Mouse (Mus musculus) left cerebral cortex, adult 11 months (tissue): ENCODE results near the gene Abtb2.

ENCODE experiments used
- DNase-seq: peaks from one replicate; pipeline ENCODE4 v3.0.0; 2022; ENCODE audit warnings: low spot score

The Abtb2 gene

GRCm38 (mm10) chr2:103661696-103662095 is 95.6 kb downstream of the Abtb2 start:
- no peak for DNase-seq

DNA sequence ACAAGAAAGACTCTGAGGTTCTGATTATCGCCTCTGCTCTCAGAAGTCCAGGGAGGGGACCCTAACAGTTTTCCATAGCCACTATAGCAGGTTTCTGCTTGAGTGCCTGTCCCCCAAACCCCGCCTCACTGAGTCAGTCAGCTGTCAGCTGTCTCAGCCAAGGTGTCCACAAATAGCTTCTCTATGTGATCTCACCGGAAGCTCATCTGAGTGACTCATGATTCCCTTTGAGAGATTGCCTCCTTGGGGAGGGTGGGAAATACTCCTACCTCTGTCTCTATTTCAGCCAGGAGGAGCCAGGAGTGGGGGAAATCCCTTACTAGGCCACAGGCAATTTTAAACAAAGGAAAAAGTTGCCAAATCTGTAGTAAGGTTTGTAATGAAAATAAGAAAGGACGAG is 96.0 kb downstream of the Abtb2 start:
- DNase-seq: peak; percentile 54

GRCm38 (mm10) chr2:103664341-103664740 is 98.2 kb downstream of the Abtb2 start:
- no peak for DNase-seq

DNA sequence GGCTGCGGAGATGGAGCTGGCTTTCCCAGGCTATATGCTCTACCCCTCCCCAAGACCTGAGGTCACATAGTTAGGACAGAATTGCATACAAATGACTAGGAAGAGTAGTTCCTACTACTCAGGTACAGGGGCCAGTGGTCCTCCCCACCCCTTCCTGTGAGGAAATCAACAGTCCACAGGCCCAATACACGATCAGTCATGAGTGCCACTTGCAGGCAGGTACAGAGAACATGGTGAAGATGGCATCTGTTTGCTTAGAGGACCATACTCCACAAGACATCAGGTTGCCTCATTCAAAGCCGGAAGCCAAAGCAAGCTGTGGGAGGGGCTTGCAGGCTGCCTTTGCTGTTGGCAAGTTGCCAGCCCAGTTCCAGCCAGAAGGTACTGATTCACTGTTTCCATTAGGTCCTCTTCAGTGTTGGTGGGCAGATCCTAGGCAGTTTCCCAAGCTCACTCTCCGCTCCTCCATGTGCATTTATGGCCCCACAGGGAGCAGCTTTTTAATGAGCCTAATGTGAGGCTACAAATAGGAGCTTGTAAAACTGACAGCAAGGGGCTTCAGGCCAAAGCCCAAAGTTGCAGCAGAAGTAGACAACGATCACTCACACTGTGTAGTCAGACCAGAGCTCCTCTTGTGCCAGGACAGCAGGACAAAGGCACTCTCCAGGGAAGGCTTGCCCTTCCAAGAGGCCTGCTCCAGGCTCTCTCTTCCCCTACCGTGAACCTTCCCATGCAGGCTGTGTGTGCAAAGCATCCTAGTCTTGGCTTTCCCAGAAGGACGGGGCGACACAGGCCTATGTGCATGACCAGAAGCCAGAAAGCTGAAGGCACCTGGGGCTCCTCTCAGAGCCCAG is 102.1 kb downstream of the Abtb2 start:
- DNase-seq: no peak

- DNase-seq: no peak
Observed at GRCm38 (mm10) chr2:103668939-103669338, 102.8 kb downstream of the Abtb2 start.

GRCm38 (mm10) chr2:103669561-103669960 is 103.5 kb downstream of the Abtb2 start:
- no peak for DNase-seq

DNA sequence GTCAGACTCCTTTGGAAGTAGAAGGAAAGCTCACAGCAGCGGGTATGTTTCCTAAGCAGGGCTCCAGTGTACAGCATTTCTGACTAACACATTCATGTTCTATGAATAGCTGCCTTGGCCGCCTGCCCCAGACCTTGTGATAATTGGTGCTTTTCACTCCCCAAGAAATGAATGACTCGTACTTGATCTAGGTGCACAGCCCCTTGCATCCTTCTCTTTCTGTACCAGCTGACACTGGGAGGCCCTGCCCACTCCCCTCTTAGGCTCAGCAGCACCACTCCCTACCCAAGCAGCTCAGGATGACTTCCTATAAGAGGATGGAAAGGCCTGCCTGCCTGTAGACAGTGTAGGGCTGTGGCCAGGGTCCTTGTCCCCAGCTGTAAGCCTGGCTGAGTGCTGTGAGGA is 104.2 kb downstream of the Abtb2 start:
- peak; percentile 48 for DNase-seq

DNA sequence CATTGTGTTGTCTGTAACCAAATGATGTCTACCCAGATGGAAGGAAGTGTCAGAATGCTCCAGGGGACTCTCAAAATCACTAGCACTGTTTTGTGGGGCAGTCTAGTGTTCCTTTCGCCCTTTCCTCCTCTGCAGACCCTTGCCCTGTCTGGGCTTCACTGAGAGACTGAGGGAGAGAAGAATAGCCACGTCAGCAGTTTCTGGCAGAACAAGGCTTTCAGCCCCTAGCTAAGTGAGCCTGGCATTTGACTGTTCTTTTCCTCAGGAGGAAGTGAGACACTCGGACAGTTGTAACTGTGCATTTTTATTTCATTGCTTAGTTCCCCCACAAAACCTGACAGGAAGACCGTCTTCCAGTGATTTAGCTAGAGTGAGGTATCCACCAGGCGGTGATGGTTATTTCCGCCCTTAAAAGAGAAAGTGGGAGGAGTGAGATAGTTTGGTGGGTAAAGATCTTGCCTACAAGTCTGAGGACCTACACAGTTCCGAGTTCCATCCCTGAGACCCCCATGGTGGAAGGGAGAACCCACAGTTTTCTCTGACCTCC is 106.5 kb downstream of the Abtb2 start:
- DNase-seq: no peak

GRCm38 (mm10) chr2:103673609-103674008 is 107.5 kb downstream of the Abtb2 start:
- DNase-seq: no peak

DNA sequence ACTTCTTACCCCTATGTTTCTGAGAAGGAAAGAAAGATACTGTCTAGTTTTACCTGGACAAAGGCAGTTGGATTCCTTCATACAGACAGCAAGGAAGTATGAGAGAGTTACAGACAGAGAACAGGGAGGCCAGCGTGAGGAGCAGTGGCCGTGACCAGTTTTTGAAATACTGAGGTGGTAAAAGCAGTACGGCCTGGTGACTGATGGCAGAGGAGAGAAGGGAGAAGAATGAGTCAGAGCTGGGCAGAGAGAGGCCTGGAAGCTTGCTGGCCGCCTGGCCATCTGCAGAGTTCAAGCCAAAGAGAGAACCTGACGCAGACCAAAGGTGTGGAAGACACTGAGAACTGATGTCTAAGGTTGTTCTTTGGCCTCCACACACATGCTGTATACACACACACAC is 109.3 kb downstream of the Abtb2 start:
- DNase-seq: no peak

- DNase-seq: no peak
Observed at GRCm38 (mm10) chr2:103676808-103677207, 110.7 kb downstream of the Abtb2 start.

DNA sequence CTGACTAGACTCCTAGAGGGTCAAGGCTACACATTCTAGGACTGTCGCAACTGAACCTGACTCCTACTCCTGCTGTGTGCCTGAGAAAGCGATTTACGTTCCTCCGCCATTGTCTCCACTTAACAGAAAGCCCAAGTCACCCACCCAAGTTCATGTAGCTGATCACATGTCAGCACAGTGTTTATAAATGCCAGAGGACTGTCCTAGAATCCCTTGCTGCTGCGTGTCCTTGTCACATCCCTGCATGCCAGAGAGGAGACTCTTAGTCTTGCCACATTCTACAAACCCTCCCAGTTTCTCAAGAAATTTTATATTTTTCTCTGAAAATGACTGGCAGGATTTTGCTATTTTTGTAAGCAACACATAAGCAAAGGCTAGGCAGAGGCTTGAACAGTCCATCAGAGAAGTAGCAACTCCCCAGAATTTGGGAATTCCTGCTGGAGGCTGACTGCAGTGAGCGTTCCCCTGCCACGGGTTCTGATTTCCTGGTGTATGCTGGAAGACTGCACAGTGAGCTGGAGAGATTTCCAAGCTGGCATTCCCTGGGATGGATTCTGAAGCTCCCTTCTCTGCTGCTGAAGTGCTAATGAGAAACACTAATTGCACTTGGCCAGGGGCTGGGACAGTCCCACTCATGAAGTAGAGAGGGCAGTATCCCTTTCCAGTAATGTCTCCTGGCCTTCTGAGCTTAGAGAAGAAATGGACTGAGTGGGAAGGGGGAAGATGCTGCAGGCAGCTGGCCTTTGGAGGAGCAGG is 111.7 kb downstream of the Abtb2 start:
- DNase-seq: no peak

- no peak for DNase-seq
Observed at GRCm38 (mm10) chr2:103678433-103678832, 112.3 kb downstream of the Abtb2 start.

- no peak for DNase-seq
Observed at GRCm38 (mm10) chr2:103680364-103681110, 114.4 kb downstream of the Abtb2 start.

DNA sequence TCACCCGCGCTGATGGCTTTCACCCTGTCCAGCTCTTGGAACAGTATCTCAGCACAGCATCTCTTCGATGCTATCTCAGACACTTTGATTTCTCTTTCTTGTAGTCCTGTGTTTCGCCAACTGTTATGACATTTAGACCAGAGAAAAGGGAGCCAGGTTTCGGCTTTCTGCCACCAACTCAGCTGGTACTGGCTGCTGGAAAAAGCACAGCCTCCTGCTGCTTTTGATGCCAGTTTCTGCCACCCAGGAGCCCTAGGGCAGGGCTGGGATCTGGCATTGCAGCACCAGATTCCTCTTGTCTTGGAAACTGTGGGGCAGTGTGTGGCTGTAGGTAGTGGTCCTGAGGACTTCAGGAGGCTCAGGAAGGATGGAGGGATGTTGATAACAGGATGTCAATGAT is 115.0 kb downstream of the Abtb2 start:
- no peak for DNase-seq

DNA sequence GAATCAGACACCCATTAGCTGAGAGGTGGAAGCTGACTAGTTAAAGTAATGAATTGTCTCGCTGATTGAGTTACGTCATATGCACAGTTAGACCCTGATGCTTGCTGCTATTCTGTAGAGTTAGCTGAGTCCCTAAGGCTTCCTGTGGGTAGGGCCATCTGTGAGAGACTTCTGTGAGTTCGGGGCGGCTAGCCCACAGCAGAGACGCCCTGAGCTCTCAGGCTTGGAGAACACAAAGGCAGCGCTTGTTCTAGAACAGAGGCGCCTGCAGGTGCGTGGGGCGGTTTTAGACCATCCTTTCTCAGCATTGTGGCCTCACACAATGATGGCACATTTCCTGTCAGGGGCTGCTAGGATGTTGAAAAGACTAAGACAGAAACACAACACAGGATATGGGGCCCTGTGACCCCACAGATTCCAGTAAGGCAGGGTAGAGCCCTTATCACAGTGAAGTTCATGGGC is 116.2 kb downstream of the Abtb2 start:
- DNase-seq: no peak

DNA sequence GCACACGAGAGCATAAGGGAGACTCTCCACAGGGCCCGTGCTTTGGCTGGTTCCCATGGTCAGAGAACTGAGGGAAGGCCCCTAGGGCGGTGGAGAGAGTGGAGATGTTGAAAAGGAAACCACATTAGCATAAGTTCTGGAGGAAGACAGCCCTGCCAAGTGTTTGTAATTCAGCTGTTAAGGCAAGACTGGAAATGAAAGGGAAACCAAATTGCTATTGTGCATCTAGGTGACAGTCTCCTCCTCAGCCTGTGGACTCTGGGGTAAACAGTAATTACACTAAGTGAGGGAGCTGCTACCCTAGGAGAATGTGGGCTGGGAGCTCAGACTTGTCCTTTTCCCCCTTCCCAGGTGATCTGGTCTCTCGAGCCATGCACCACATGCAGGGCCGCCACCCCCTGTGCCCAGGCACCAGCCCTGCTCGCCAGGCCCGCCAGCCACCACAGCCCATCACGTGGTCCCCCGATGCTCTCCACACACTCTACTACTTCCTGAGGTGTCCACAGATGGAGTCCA is 116.9 kb downstream of the Abtb2 start:
- no peak for DNase-seq

- DNase-seq: no peak
Observed at GRCm38 (mm10) chr2:103684431-103684830, 118.3 kb downstream of the Abtb2 start.

- no peak for DNase-seq
Observed at GRCm38 (mm10) chr2:103684926-103685577, 118.9 kb downstream of the Abtb2 start.

DNA sequence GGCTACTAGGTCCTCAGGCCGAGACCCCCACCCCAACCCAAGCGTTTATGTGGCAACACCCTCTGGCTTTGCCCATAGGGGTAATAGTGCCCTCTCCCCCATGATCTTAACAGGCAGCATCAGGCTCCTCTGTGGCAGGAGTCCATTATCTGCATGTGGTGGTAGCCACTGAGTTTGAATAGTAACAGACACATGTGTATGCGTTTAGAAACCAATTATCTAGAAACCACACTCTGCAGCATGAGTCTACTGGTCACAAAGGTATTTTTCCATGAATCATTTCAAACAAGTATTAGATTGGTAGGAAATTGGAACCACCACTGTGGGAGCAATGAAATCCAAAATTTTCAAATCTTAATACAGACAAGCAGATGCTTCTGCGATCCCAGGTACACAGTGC is 119.5 kb downstream of the Abtb2 start:
- DNase-seq: no peak

DNA sequence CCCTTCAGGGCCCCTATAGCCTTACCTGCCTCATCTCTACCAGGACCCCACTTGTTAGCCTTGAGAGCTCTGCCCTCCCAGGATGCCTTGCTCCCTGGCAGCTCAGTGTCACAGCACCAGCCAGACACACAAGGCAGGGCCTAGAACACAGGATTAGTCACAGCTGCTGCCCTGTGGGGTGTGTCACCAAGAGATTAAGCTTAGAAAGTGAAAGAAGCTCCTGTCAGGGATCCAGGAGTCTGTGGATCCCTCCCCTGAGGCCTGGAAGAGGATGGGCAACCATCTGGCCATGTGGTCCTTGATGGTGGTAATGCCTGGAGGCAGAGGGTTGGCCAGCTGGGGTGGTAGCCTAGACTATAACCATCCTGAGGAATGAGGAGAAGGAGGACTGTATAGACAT is 121.0 kb downstream of the Abtb2 start:
- DNase-seq: no peak
